Mouse (Mus musculus) neural tube, embryonic 13.5 days (tissue): ENCODE results near the gene Hnrnpd. TPM values are rescaled to one million over a fixed set of nuclear protein-coding genes. Genes with fewer than 3 reads are reported as not detected.

Source experiments
- ATAC-seq: fragments of 200-750 bp; cut with Nextera tagmentation; 2 replicates; pipeline ENCODE4 v1.8.0; 2017; ENCODE audit warnings: low read depth, mild to moderate bottlenecking, moderate TSS enrichment, moderate library complexity
- H3K27ac ChIP-seq: fragments of 300-500 bp; sonication (generic); replicated peaks from 2 replicates; pipeline ENCODE4 v1.5.1; 2015; ENCODE audit warnings: moderate library complexity, mild to moderate bottlenecking, inconsistent platforms
- H3K27me3 ChIP-seq: fragments of 300-500 bp; sonication (generic); 2 replicates; pipeline ENCODE4 v1.6.1; 2015; ENCODE audit warnings: mild to moderate bottlenecking, inconsistent platforms
- H3K36me3 ChIP-seq: fragments of 300-500 bp; sonication (generic); 2 replicates; pipeline ENCODE4 v1.6.1; 2015; ENCODE audit warnings: mild to moderate bottlenecking, inconsistent platforms
- H3K4me1 ChIP-seq: fragments of 300-500 bp; sonication (generic); replicated peaks from 2 replicates; pipeline ENCODE4 v1.6.1; 2015; ENCODE audit warnings: inconsistent platforms
- H3K4me2 ChIP-seq: fragments of 300-500 bp; sonication (generic); 2 replicates; pipeline ENCODE4 v1.6.1; 2015; ENCODE audit warnings: inconsistent platforms, mild to moderate bottlenecking, moderate library complexity
- H3K4me3 ChIP-seq: fragments of 300-500 bp; sonication (generic); 2 replicates; pipeline ENCODE4 v1.5.1; 2015; ENCODE audit warnings: mild to moderate bottlenecking, inconsistent platforms
- H3K9ac ChIP-seq: fragments of 300-500 bp; sonication (generic); 2 replicates; pipeline ENCODE4 v1.6.1; 2015; ENCODE audit warnings: moderate library complexity, mild to moderate bottlenecking, inconsistent platforms
- H3K9me3 ChIP-seq: fragments of 300-500 bp; sonication (generic); 2 replicates; pipeline ENCODE4 v1.6.1; 2016; ENCODE audit warnings: inconsistent platforms
- WGBS: fragments of 180-500 bp; shearing (Covaris S2); methylation state at CpG from one replicate; pipeline ENCODE4 v1.1.7; 2015; 5-methylcytosine and 5-hydroxymethylcytosine counted together
- polyA plus RNA-seq: library from polyadenylated mRNA; unstranded; fragments of >200 nt; fragmentation: Nextera tagmentation; extraction: Ambion mirVana; gene quantifications from 2 replicates; pipeline ENCODE4 v1.2.1, GENCODE M21; 2015

The Hnrnpd gene
- polyA plus RNA-seq, 1 experiment from 2014 or later = 202 TPM

- Histone ChIP-seq H3K4me3 (no peak overlapping the region), H3K9me3 (0 out of 2 replicates have a peak, but pooled peaks cover 5% of the 10 kb centered on the region), H3K4me1 (no peaks in the 10 kb centered on the region), H3K27me3 (no peaks in the 10 kb centered on the region), H3K9ac (no peak overlapping the region), H3K36me3 (no peaks in the 10 kb centered on the region), H3K27ac (no peak overlapping the region), H3K4me2 (no peak overlapping the region)
- WGBS = 79% methylated on average over 7 of the region's 7 CpGs
- no peak for ATAC-seq
Measured at GRCm38 (mm10) chr5:100000048-100000447, 21.3 kb upstream of the Hnrnpd start.

- Histone ChIP-seq H3K36me3 (no peaks in the 10 kb centered on the region), H3K27ac (no peak overlapping the region), H3K4me3 (no peak overlapping the region), H3K9ac (no peak overlapping the region), H3K4me1 (no peaks in the 10 kb centered on the region), H3K4me2 (no peak overlapping the region), H3K27me3 (no peaks in the 10 kb centered on the region), H3K9me3 (0 out of 2 replicates have a peak, but pooled peaks cover 5% of the 10 kb centered on the region)
- WGBS = 94% methylated on average over 3 of the region's 3 CpGs
- no peak for ATAC-seq
Measured at GRCm38 (mm10) chr5:99994680-99995079, 15.9 kb upstream of the Hnrnpd start.

- WGBS = 82% methylated on average over 3 of the region's 3 CpGs
Measured at GRCm38 (mm10) chr5:99994166-99994565, 15.4 kb upstream of the Hnrnpd start.

GRCm38 (mm10) chr5:99983452-99984061 is 4.8 kb upstream of the Hnrnpd start:
- no peaks in the 10 kb centered on the region for H3K9me3 ChIP-seq
- H3K27ac ChIP-seq = no peak overlapping the region
- WGBS = 93% methylated on average over 9 of the region's 9 CpGs
- H3K9ac ChIP-seq = no peak overlapping the region
- no peak overlapping the region for H3K4me2 ChIP-seq
- no peaks in the 10 kb centered on the region for H3K36me3 ChIP-seq
- H3K4me1 ChIP-seq = peaks cover 8% of the 10 kb centered on the region
- no peaks in the 10 kb centered on the region for H3K27me3 ChIP-seq
- no peak for ATAC-seq
- no peak overlapping the region for H3K4me3 ChIP-seq

More at GRCm38 (mm10) chr5:99994166-99994565, 15.4 kb upstream of the Hnrnpd start:
- H3K27ac ChIP-seq = no peak overlapping the region
- 0 out of 2 replicates have a peak, but pooled peaks cover 5% of the 10 kb centered on the region for H3K9me3 ChIP-seq
- ATAC-seq = no peak
- H3K4me3 ChIP-seq = no peak overlapping the region
- no peaks in the 10 kb centered on the region for H3K4me1 ChIP-seq
- H3K4me2 ChIP-seq = no peak overlapping the region
- no peaks in the 10 kb centered on the region for H3K27me3 ChIP-seq
- no peak overlapping the region for H3K9ac ChIP-seq
- no peaks in the 10 kb centered on the region for H3K36me3 ChIP-seq

GRCm38 (mm10) chr5:99977516-99978301 is 1.0 kb downstream of the Hnrnpd start:
- H3K4me1 ChIP-seq = peaks cover 53% of the 10 kb centered on the region
- no peaks in the 10 kb centered on the region for H3K27me3 ChIP-seq
- WGBS = 2% methylated on average over 46 of the region's 50 CpGs

GRCm38 (mm10) chr5:99976334-99976955 is 2.3 kb downstream of the Hnrnpd start:
- H3K27ac ChIP-seq = no peak overlapping the region
- WGBS = 10% methylated on average over 8 of the region's 8 CpGs
- peaks cover 4% of the 10 kb centered on the region; the same call in 1 of the 2 replicates for H3K36me3 ChIP-seq
- no peaks in the 10 kb centered on the region for H3K9me3 ChIP-seq
- H3K27me3 ChIP-seq = no peaks in the 10 kb centered on the region
- peak overlapping the region; percentile 96 for H3K4me2 ChIP-seq
- peak overlapping the region; percentile 91 for H3K4me3 ChIP-seq
- no peak for ATAC-seq
- peak overlapping the region; percentile 96 for H3K9ac ChIP-seq
- peaks cover 53% of the 10 kb centered on the region for H3K4me1 ChIP-seq

More at GRCm38 (mm10) chr5:99977516-99978301, 1.0 kb downstream of the Hnrnpd start:
- H3K4me3 ChIP-seq = peak overlapping the region; percentile 91
- peak; percentile 58 for ATAC-seq
- H3K9me3 ChIP-seq = no peaks in the 10 kb centered on the region
- H3K4me2 ChIP-seq = peak overlapping the region; percentile 96
- peak overlapping the region; percentile 99 for H3K27ac ChIP-seq
- H3K9ac ChIP-seq = peak overlapping the region; percentile 96
- peaks cover 4% of the 10 kb centered on the region; the same call in 1 of the 2 replicates for H3K36me3 ChIP-seq

- 87% methylated on average over 1 of the region's 1 CpGs for WGBS
- H3K27me3 ChIP-seq = no peaks in the 10 kb centered on the region
- no peak overlapping the region for H3K27ac ChIP-seq
- no peak for ATAC-seq
- peaks cover 6% of the 10 kb centered on the region; the same call in 1 of the 2 replicates for H3K36me3 ChIP-seq
- peaks cover 53% of the 10 kb centered on the region for H3K4me1 ChIP-seq
- H3K9me3 ChIP-seq = no peaks in the 10 kb centered on the region
- H3K4me2 ChIP-seq = peak overlapping the region; percentile 96
- peak overlapping the region; percentile 91 for H3K4me3 ChIP-seq
- H3K9ac ChIP-seq = no peak overlapping the region
Measured at GRCm38 (mm10) chr5:99975776-99976175, 3.0 kb downstream of the Hnrnpd start.

GRCm38 (mm10) chr5:99975061-99975460 is 3.7 kb downstream of the Hnrnpd start:
- Histone ChIP-seq H3K4me2 (peak overlapping the region; percentile 96), H3K4me3 (peak overlapping the region; percentile 9; the same call in 1 of the 2 replicates)
- ATAC-seq = no peak

GRCm38 (mm10) chr5:99973941-99974340 is 4.8 kb downstream of the Hnrnpd start:
- Histone ChIP-seq H3K27ac (no peak overlapping the region), H3K9me3 (no peaks in the 10 kb centered on the region), H3K9ac (no peak overlapping the region), H3K4me1 (peaks cover 45% of the 10 kb centered on the region), H3K36me3 (peaks cover 11% of the 10 kb centered on the region; the same call in 1 of the 2 replicates), H3K4me3 (no peak overlapping the region), H3K4me2 (0 out of 2 replicates have a peak overlapping the region, but pooled peaks have one; percentile 9), H3K27me3 (no peaks in the 10 kb centered on the region)
- no peak for ATAC-seq
- WGBS = 34% methylated on average over 2 of the region's 2 CpGs

More at GRCm38 (mm10) chr5:99975061-99975460, 3.7 kb downstream of the Hnrnpd start:
- peak overlapping the region; percentile 31; the same call in 1 of the 2 replicates for H3K9ac ChIP-seq
- peaks cover 50% of the 10 kb centered on the region for H3K4me1 ChIP-seq
- 72% methylated on average over 4 of the region's 4 CpGs for WGBS
- H3K9me3 ChIP-seq = no peaks in the 10 kb centered on the region
- H3K27ac ChIP-seq = no peak overlapping the region
- H3K27me3 ChIP-seq = no peaks in the 10 kb centered on the region
- H3K36me3 ChIP-seq = peaks cover 11% of the 10 kb centered on the region; the same call in 1 of the 2 replicates

- WGBS = 83% methylated on average over 2 of the region's 2 CpGs
- Histone ChIP-seq H3K4me3 (no peak overlapping the region), H3K36me3 (peaks cover 58% of the 10 kb centered on the region), H3K27ac (no peak overlapping the region), H3K9ac (no peak overlapping the region), H3K27me3 (no peaks in the 10 kb centered on the region), H3K9me3 (no peaks in the 10 kb centered on the region), H3K4me1 (no peaks in the 10 kb centered on the region), H3K4me2 (no peak overlapping the region)
- ATAC-seq = no peak
Measured at GRCm38 (mm10) chr5:99959960-99960359, 18.8 kb downstream of the Hnrnpd start.

- Histone ChIP-seq H3K4me1 (no peaks in the 10 kb centered on the region), H3K4me3 (no peak overlapping the region), H3K4me2 (no peak overlapping the region), H3K36me3 (peaks cover 58% of the 10 kb centered on the region), H3K27me3 (no peaks in the 10 kb centered on the region), H3K9ac (no peak overlapping the region), H3K9me3 (no peaks in the 10 kb centered on the region), H3K27ac (no peak overlapping the region)
- 66% methylated on average over 2 of the region's 2 CpGs for WGBS
- no peak for ATAC-seq
Measured at GRCm38 (mm10) chr5:99959236-99959936, 19.4 kb downstream of the Hnrnpd start.
